Mouse (Mus musculus): ENCODE measurements around the gene Mrps33.

The Mrps33 gene

DNA sequence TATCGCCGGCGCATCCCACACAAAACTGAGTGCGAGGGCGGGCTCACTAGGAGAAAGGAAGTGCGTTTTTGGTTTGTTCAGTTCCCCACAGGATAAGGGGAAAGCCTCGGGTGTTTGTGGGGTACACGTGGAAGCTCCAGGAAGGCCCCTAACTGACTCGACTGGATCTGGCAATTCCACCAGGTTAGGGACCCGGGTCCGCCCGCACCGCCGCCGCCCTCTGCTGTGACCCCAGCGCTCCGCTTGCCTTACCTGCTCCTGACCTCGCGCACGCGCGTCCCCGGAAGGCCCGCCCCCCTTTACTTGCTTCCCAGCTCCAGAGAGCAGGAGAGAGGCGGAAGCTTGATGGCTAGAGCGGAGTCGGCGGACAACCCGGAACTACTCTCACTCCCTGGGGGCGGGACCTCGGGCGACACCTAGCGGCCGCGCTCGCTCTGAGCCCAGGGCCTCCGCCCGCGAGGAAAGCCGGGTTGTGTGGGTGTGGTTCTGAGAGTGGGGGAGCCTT is at the start of gene Mrps33:
Mrps33 (minus strand) TSS at position 377 of the 505 bp plus-strand sequence.
- POLR2A ChIA-PET: interaction anchor here (0.6 to 2.1 kb wide), 22 partner anchors 9 to 515 kb away, joined by 3 to 8 read pairs (median 4); partner anchors contain the start of genes Agk (in 3 of the 4) and Adck2 (in 1 of the 4)
- CTCF ChIA-PET: interaction anchor here (0.5 to 1.9 kb wide), 34 partner anchors 8 to 878 kb away, joined by 3 to 11 read pairs (median 4); partner anchors contain the start of gene Adck2 (in 1 of the 4)

DNA sequence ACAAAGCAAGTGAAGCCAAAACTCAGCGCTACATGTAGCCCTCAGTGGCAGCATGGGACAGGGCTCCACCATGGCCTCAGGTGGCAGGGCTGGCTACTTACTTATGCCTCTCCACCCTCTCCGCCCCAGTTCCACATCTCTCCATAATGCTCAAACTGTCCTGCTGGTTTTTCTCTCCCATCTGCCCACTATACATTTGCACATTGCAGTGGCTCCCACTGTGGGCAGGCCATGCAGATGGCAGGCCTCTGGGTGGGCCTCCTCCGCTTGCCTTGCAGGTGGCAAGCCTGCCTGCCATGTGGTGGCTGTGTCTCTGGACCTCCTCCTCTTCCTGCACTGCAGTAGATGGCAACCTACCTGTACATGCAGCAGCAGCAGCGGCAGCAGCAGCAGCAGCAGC is 38.9 kb upstream of the Mrps33 start:
- CTCF ChIA-PET: interaction anchor here in 2 of 4 experiments (1.3 to 1.7 kb wide), 3 partner anchors 16 to 24 kb away, joined by 3 to 9 read pairs (median 6); partner anchors contain the start of gene Tmem178b (in 1 of the 2)

DNA sequence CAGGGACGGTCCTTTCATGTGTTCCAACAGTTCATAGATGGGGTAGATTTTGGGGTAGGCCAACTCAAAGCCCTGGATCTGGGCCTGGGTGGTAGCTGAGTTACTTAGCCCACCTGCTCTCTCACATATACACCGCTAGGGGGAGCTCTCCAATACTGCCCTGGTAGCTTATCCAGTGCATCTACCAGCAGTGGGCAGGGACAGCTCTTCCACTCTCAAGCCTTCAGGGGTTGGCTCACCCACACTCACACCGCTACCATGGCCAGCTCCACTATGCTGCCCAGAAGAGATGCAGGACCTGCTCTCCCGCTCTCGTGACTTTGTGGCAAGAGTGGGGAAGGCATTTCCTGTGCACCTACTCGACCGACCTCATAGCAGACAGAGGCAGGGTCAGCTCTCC is 38.0 kb upstream of the Mrps33 start:
- ChIA-PET CTCF (interaction anchor here (0.5 to 1.7 kb wide), 34 partner anchors 9 to 841 kb away, joined by 3 to 17 read pairs (median 4); partner anchors contain the start of genes Mrps33 (in 3 of the 4) and Tmem178b (in 2 of the 4)), POLR2A (interaction anchor here in 2 of 4 experiments (0.6 to 0.9 kb wide), 3 partner anchors 24 to 892 kb away, joined by 3 to 9 read pairs (median 3); partner anchors contain the start of gene Tmem178b (in 1 of the 2))

More for the DNA sequence above, 38.9 kb upstream of the Mrps33 start:
- POLR2A ChIA-PET: interaction anchor here in 1 of 4 experiments (0.7 kb wide), 1 partner anchor 891 kb away, joined by 3 read pairs; no protein-coding TSS in a partner anchor

DNA sequence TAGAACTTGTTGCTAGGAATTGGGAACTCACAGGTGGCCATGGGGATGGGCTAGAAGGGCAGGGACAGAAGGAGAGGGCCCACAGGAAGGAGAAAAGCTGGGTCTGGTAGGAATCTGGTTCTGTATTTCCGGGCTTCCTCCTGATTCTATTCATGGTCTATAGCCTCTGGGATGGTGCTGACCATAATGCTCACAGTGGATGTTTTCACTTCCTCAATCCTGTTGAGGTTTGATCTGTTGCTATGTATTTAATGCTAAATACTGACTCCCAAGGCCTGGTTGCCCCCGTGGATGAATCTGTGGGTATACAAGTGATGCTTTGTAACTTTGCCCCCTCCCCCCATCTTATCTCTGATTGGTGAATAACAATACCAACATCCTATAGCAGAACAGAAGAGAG is 36.8 kb upstream of the Mrps33 start:
- CTCF ChIA-PET: no interaction called here

DNA sequence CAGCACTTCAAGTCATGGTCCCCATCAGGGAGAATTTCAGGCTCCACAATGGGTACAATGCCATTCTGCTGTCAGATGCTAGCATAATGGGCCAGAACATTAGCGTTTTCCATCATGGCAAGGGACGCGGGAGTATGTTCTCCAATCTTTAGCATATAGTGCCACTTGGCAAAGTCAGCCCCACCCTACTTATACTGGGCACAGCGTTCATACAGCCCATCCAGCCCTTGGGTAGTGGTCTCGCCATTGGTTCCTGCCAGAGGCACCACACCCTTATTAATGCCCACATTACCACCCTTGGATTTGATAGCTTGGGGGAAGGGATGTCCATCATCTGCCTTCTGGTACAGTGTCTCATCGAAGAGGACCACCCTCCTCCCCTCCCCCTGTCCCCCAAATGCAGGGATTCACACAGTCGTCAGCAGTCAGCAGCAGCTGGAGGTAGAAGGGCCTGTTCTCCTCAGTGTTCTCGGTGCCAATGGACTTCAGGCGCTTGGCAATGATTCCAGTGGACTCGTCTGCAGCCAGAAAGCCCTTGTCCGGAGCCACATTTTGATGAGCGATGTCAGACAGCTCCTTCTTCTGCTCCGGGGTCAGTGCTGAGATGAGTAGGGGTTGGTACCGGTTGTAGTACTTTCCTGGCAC is 33.0 kb upstream of the Mrps33 start:
- ChIA-PET CTCF (no interaction called here), POLR2A (no interaction called here)

More for the DNA sequence above, 36.8 kb upstream of the Mrps33 start:
- POLR2A ChIA-PET: no interaction called here

DNA sequence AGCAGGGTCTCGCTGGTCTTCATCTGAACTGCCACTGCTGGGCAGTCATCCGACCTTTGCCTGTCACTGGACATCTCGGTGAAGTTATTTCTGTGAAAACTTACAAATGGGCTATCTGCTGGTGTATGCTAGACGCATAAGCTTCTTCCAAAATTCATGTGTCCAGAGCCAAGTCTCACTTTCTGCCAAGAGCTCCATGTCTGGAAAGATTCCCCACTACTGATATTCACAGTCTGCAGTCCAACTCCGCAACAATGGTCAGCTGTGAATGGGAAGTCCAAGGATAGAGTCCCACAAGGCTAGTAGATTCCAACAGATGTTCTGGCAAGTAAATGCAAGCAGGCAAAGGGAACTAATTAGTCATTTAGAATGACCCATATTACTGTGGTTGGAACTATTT is 17.9 kb upstream of the Mrps33 start:
- CTCF ChIA-PET: interaction anchor here in 1 of 4 experiments (1.2 kb wide), 1 partner anchor 20 kb away, joined by 3 read pairs; no protein-coding TSS in a partner anchor
- POLR2A ChIA-PET: no interaction called here

DNA sequence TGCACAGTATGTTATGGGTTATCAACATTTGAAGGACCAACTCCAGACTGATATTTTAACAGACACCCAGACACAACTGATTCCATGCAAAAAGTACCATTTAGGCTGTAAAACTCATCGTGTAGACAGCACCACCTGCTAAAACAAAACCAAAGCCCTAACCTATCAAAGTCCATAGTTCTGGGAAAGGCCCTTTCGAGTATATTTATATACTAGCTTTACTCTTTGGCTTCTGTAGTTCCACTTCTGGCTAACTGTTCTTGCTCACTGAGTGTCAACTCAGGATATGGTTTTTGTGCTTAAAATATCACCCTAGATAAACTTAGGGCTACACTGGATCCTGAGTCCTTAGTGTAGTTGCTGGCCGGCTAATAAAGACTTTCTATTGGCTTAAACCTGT is 10.5 kb upstream of the Mrps33 start:
- ChIA-PET CTCF (no interaction called here), POLR2A (no interaction called here)

DNA sequence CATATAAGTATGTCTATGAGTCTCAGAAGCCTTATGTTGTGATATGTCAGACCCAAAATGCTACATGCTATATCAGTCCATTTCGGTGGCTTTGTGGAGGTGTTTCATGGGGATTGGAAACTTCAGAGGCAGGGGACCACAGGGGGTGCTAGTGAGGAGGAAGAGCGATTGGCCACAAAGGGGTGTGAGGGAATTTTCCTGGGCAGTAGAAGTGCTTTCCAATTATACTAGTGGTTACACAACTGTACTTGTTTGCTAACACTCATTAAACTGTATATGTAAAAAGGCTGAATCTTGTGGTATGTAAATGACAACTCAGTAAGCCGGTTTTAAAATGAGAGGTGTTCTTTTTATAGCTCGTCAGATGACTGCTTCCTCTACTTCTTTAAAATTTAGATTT is 8.1 kb upstream of the Mrps33 start:
- ChIA-PET POLR2A (no interaction called here), CTCF (interaction anchor here in 2 of 4 experiments (1.0 to 1.8 kb wide), 3 partner anchors 8 to 30 kb away, joined by 4 to 11 read pairs (median 5); partner anchors contain the start of gene Mrps33 (in 2 of the 2))

DNA sequence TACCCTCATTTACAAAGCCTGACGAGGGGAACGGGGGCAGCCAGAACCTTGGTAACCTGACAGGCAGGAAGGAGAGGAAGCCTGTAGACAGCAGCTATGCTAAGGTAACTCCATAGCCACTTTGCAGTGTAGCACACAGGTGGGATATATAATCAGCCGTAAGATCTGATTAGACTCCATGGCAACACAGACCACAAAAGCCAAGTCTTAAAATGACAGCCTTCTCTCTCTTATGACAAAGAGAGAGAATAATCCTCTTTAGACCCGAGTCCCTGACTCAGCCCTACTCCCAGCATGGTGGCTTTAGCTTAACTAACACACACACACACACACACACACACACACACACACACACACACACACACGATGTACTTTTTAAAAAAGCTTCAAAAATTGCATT is 2.3 kb downstream of the Mrps33 start:
- ChIA-PET CTCF (interaction anchor here in 1 of 4 experiments (0.8 kb wide), 1 partner anchor 20 kb away, joined by 6 read pairs; no protein-coding TSS in a partner anchor), POLR2A (interaction anchor here in 1 of 4 experiments (0.6 kb wide), 2 partner anchors 80 to 662 kb away, joined by 3 to 5 read pairs; no protein-coding TSS in a partner anchor)

DNA sequence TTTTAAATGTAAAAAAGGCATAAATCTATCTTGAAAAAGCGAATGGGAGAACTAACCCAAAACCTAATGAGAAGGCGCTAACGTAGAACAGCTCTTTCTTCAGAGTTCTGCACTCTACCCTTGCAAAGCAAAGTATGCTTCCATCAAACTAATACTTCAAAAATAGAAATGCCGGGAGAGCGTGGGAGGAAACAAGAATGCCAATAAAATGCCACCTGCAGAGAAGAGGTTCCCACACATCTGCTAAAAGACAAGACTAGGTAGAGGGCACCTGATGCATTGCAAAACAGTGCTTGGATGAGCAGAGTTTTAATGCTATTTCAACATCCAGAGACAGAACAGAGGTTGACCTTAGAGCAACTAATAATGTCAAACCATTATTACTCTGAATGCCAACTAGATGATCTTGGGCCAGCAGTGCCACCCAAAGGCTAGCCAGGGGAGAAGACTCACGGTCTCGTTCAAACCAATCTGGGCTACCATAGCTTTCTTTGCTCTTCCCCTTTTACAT is 3.7 kb downstream of the Mrps33 start:
- ChIA-PET CTCF (interaction anchor here in 1 of 4 experiments (0.7 kb wide), 1 partner anchor 400 kb away, joined by 4 read pairs; no protein-coding TSS in a partner anchor), POLR2A (interaction anchor here in 2 of 4 experiments (0.7 to 1.4 kb wide), 2 partner anchors 24 to 696 kb away, joined by 3 to 4 read pairs; no protein-coding TSS in a partner anchor)

DNA sequence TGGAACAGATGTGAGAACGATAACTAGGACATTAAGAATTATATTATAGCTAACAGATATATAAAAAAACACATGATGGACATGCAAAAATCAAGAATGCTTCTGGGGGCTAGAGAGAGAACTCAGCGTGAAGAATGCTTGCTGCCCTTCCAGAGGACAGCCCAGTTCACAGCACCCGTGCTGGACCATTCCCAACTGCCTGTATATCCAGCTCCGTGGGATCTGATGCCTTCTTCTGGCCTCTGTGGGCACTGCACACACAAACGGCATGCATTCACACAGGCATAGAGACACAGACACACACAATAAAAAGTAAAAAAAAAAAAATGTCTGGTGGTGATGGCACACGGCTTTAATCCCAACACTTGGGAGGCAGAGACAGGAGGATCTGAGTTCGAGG is 4.5 kb downstream of the Mrps33 start:
- ChIA-PET POLR2A (interaction anchor here in 1 of 4 experiments (1.4 kb wide), 1 partner anchor 23 kb away, joined by 3 read pairs; no protein-coding TSS in a partner anchor), CTCF (interaction anchor here in 2 of 4 experiments (0.8 to 1.2 kb wide), 2 partner anchors 23 to 244 kb away, joined by 3 to 4 read pairs; no protein-coding TSS in a partner anchor)

DNA sequence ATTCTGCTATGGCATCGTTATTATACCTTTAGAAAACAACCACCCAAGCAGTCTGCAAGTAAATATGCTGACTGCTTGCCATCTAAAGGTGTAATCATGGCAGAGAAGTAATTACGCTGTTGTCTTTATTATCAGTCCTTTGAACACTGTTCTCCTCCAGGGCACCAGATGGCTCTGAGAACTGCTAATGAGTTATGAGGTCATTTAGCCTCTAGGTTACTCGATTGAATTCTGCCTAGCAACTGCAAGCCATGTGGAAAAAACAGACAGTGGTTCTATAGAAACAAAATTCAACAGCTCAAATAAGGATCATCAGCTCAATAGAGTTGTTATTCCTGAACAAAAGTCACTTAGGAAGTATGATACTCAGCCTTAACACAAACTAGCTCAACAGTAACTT is 4.9 kb downstream of the Mrps33 start:
- CTCF ChIA-PET: interaction anchor here in 2 of 4 experiments (0.8 to 1.2 kb wide), 2 partner anchors 23 to 244 kb away, joined by 3 to 4 read pairs; no protein-coding TSS in a partner anchor
- POLR2A ChIA-PET: interaction anchor here in 1 of 4 experiments (1.4 kb wide), 1 partner anchor 22 kb away, joined by 3 read pairs; no protein-coding TSS in a partner anchor

DNA sequence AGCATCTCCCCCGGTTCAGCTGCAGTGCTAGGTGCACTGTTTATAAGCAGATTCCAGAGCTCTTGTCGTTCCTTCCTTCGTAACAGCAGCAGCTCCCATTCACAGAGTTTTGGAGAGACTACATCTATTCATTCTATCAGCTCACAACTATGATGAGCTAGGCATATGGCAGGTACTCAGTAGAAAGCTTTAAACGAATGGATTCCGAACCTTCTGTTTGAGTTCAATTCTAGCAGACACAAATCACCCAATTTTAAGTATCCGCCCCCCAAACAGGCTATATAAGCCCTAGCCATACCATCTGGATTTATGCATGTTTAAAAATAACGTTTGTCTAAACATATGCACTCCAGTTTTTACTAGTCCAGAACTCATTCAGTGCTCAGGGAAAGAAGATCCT is 9.8 kb downstream of the Mrps33 start:
- ChIA-PET POLR2A (interaction anchor here in 1 of 4 experiments (1.4 to 1.8 kb wide), 2 partner anchors 9 to 228 kb away, joined by 3 to 4 read pairs; partner anchors contain the start of genes Adck2 and Mrps33), CTCF (interaction anchor here in 3 of 4 experiments (0.5 to 1.8 kb wide), 4 partner anchors 10 to 292 kb away, joined by 3 to 7 read pairs (median 4); partner anchors contain the start of gene Mrps33 (in 2 of the 3))

DNA sequence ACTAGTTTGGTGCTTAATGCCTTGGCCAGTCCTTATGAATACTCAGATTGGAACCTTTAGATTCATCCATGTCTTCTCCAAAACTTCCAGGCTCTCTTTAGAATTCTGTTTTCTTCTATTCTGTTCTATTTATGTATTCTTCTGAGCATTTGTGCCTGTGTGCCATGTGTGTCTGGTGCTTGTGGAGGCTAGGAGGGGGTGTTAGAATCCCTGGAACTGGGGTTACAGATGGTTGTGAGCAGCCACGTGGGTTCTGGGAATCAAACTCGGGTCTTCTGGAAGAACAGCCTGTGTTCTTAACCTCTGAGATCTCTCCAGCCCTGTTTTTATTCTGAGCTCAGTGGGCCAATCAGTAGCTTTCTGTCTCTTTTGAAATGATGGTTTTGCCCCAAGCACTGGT is 13.7 kb downstream of the Mrps33 start:
- CTCF ChIA-PET: no interaction called here
- POLR2A ChIA-PET: interaction anchor here in 1 of 4 experiments (1.3 kb wide), 1 partner anchor 14 kb away, joined by 4 read pairs; the partner anchor contains the start of gene Mrps33

DNA sequence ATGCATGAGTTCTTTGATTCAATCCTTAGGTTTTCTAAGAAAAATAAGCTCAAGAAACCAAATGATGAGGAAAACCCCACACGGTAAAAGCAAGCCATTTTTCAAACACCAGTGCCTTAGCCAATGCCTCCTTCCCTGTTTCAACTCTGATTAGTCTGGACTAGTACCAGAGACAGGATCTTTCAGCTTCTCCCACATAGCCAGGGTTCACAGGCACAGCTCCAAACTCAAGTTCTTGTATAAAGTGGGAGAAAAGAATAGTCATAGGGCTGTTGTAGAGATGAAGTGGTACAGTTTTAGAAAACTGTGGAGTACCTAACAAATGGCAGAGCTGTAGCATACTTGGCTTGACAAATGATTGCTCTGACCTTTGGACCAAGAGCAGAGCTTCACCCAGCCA is 14.6 kb downstream of the Mrps33 start:
- POLR2A ChIA-PET: no interaction called here

DNA sequence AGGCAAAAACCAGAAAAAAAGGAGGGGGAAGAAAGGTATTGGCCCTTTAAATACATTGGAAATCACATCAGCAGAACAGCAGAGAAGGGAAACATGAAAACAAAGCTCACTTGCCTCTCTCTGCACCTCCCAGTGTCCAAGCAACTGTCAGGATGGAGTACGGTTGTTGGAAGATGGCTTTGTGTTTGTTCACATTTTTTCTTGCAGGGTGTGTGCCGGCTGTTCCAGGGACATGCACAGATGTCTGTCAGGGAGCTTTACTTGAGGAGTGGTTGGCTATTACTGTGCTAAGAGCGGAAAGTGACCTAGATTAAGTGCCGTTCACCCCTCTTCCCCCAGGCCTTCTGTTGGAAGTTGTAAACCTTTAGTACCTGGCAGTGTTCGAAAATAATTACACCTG is 19.0 kb downstream of the Mrps33 start:
- ChIA-PET POLR2A (interaction anchor here in 1 of 4 experiments (0.7 kb wide), 1 partner anchor 19 kb away, joined by 3 read pairs; the partner anchor contains the start of gene Mrps33), CTCF (interaction anchor here in 1 of 4 experiments (0.5 kb wide), 1 partner anchor 10 kb away, joined by 3 read pairs; no protein-coding TSS in a partner anchor)

More for the DNA sequence above, 14.6 kb downstream of the Mrps33 start:
- CTCF ChIA-PET: interaction anchor here in 3 of 4 experiments (0.5 to 1.4 kb wide), 3 partner anchors 14 to 281 kb away, joined by 3 to 5 read pairs (median 3); partner anchors contain the start of gene Mrps33 (in 2 of the 3)

DNA sequence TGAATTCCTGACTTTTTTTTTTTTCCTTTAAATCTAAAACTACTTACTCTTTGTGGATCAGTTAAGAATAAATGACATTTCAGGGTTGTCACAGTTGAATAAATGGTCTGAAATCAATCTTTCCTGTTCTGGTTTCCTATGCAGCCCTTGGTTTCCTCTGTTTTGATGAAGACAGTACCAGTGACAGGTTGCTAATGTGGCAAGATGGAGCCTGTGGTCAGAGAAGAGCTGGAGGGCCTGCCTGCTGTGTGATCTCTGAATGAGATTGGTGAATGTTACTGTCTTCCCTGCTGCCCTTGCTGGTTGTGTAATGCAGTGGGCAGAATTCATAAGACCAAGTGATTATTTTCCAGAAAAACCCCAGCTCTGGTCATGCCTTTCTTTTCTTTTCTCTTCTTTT is 22.4 kb downstream of the Mrps33 start:
- POLR2A ChIA-PET: interaction anchor here in 1 of 4 experiments (0.6 kb wide), 1 partner anchor 348 kb away, joined by 3 read pairs; no protein-coding TSS in a partner anchor
- CTCF ChIA-PET: interaction anchor here in 3 of 4 experiments (0.5 to 0.9 kb wide), 6 partner anchors 20 to 666 kb away, joined by 3 to 6 read pairs (median 4); no protein-coding TSS in a partner anchor

DNA sequence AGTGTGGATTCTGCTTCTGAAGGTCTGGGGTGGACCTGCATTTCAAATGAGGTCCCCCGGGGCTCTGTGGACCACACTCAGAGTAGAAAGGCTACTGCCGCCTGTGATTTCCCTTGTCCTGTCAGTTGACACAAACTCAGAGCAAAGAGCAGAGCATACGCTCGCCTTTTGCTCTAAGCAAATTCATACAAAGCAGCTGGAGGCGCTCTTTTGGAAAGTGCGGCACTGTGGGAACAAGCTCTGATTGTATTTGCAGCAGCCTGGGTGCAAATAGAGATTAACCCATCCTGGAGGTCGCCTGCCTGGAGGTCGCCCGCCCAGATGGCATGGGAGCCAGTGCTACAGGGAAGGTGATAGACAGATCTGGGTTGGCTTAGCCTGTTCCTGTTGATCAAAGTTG is 23.0 kb downstream of the Mrps33 start:
- CTCF ChIA-PET: interaction anchor here in 2 of 4 experiments (0.5 to 0.9 kb wide), 2 partner anchors 61 to 261 kb away, joined by 3 to 4 read pairs; no protein-coding TSS in a partner anchor

More for the DNA sequence above, 23.0 kb downstream of the Mrps33 start:
- POLR2A ChIA-PET: interaction anchor here in 1 of 4 experiments (0.6 kb wide), 1 partner anchor 347 kb away, joined by 3 read pairs; no protein-coding TSS in a partner anchor

All from embryonic stem cell, embryonic (primary cell).